Mouse (Mus musculus) heart, postnatal 0 days (tissue): ENCODE measurements around the gene Serpinf2. TPM values are rescaled to one million over a fixed set of nuclear protein-coding genes. Genes with fewer than 3 reads are reported as not detected.
A peak's percentile ranks its signal among the peaks of the same experiment; 100 is the strongest.

ENCODE experiments used
- ATAC-seq: fragments of 200-750 bp; cut with Nextera tagmentation; 2 replicates; pipeline ENCODE4 v1.8.0; 2017; ENCODE audit warnings: low read depth, moderate number of reproducible peaks, moderate library complexity; ENCODE audit not compliant: insufficient read depth
- DNase-seq: peaks from one replicate; pipeline ENCODE4 v3.0.0-alpha.2; 2016; ENCODE audit warnings: low spot score
- H3K27ac ChIP-seq: fragments of 300-500 bp; sonication (generic); 2 replicates; pipeline ENCODE4 v1.5.1; 2014; ENCODE audit warnings: low read depth, mild to moderate bottlenecking
- H3K27me3 ChIP-seq: fragments of 300-500 bp; sonication (generic); 2 replicates; pipeline ENCODE4 v1.6.1; 2014; ENCODE audit warnings: low read length, mixed read lengths; ENCODE audit not compliant: control insufficient read depth, insufficient read depth
- H3K36me3 ChIP-seq: fragments of 300-500 bp; sonication (generic); replicated peaks from 2 replicates; pipeline ENCODE4 v1.6.1; 2014; ENCODE audit warnings: low read length, mixed read lengths; ENCODE audit not compliant: control insufficient read depth, insufficient read depth
- H3K4me1 ChIP-seq: fragments of 300-500 bp; sonication (generic); 2 replicates; pipeline ENCODE4 v1.6.1; 2014; ENCODE audit warnings: antibody characterized with exemption; ENCODE audit not compliant: control insufficient read depth, insufficient read depth
- H3K4me2 ChIP-seq: fragments of 300-500 bp; sonication (generic); 2 replicates; pipeline ENCODE4 v1.6.1; 2014; ENCODE audit warnings: low read depth, mild to moderate bottlenecking, low read length, moderate library complexity
- H3K4me3 ChIP-seq: fragments of 300-500 bp; sonication (generic); 2 replicates; pipeline ENCODE4 v1.5.1; 2014; ENCODE audit warnings: low read depth, low read length
- H3K9ac ChIP-seq: fragments of 300-500 bp; sonication (generic); replicated peaks from 2 replicates; pipeline ENCODE4 v1.6.1; 2014; ENCODE audit warnings: low read depth, low read length, mixed read lengths
- H3K9me3 ChIP-seq: fragments of 300-500 bp; sonication (generic); replicated peaks from 2 replicates; pipeline ENCODE4 v1.6.1; 2016; ENCODE audit warnings: low read length; ENCODE audit not compliant: control insufficient read depth
- CTCF ChIP-seq: IDR thresholded peaks from 2 replicates; pipeline ENCODE4 v1.5.1; 2016; ENCODE audit warnings: antibody characterized with exemption, control low read depth, low read depth
- EP300 ChIP-seq: IDR thresholded peaks from 2 replicates; pipeline ENCODE4 v1.6.1; 2016; ENCODE audit warnings: antibody characterized with exemption, low read depth
- WGBS: fragments of 180-500 bp; shearing (Covaris S2); extraction: QIAGEN DNeasy Blood & Tissue Kit; methylation state at CpG from one replicate; pipeline ENCODE4 v1.1.7; 2014; 5-methylcytosine and 5-hydroxymethylcytosine counted together
- polyA plus RNA-seq: library from polyadenylated mRNA; unstranded; fragments of >200 nt; fragmentation: Nextera tagmentation; extraction: Ambion mirVana; gene quantifications from 2 replicates; pipeline ENCODE4 v1.2.1, GENCODE M21; 2015
- total RNA-seq: library from RNA; depleted of rRNA; stranded (reverse); fragments of >200 nt; gene quantifications from 2 replicates; pipeline ENCODE4 v1.2.3, GENCODE M21; 2014; ENCODE audit warnings: low replicate concordance

Gene Serpinf2
- total and polyA plus RNA-seq, 2 experiments from 2014 or later: 1.2 TPM; not detected in 1

GRCm38 (mm10) chr11:75455041-75455736 is 15.8 kb upstream of the Serpinf2 start:
- DNase-seq (no peak), ATAC-seq (no peak)
- TF ChIP-seq EP300 (no peak), CTCF (no peak)
- H3K4me2 ChIP-seq: peak overlapping the region; percentile 93
- H3K9ac ChIP-seq: no peak overlapping the region; the same call in 1 of the 2 replicates
- H3K9me3 ChIP-seq: no peaks in the 10 kb centered on the region
- peaks cover 27% of the 10 kb centered on the region for H3K4me1 ChIP-seq
- H3K4me3 ChIP-seq: peak overlapping the region; percentile 60
- H3K27ac ChIP-seq: peak overlapping the region; percentile 57
- H3K27me3 ChIP-seq: no peaks in the 10 kb centered on the region
- peaks cover 19% of the 10 kb centered on the region; the same call in 1 of the 2 replicates for H3K36me3 ChIP-seq
- 64% methylated on average over 10 of the region's 10 CpGs for WGBS

GRCm38 (mm10) chr11:75453991-75454930 is 14.9 kb upstream of the Serpinf2 start, which contains the start of gene Wdr81:
Gene Wdr81, minus strand, starts transcription at chr11:75454717.
- peak within 1 kb of the TSS; percentile 57 for H3K27ac ChIP-seq
- peak within 1 kb of the TSS; percentile 60 for H3K4me3 ChIP-seq
- peak; percentile 95 for DNase-seq
- H3K36me3 ChIP-seq: peaks cover 22% of the 10 kb centered on the region
- H3K4me1 ChIP-seq: peaks cover 18% of the 10 kb centered on the region
- TF ChIP-seq EP300 (peak; percentile 78; the same call in 1 of the 2 replicates), CTCF (peak; percentile 51)
- H3K9me3 ChIP-seq: no peaks in the 10 kb centered on the region
- peak within 1 kb of the TSS; percentile 93 for H3K4me2 ChIP-seq
- 2% methylated on average over 56 of the region's 56 CpGs for WGBS
- ATAC-seq: peak; percentile 94
- peak within 1 kb of the TSS; percentile 64 for H3K9ac ChIP-seq
- no peaks in the 10 kb centered on the region for H3K27me3 ChIP-seq

- DNase-seq: no peak
- no peak for ATAC-seq
- H3K27ac ChIP-seq: no peak overlapping the region
- H3K4me2 ChIP-seq: no peak overlapping the region
- H3K4me1 ChIP-seq: peaks cover 15% of the 10 kb centered on the region
- no peaks in the 10 kb centered on the region for H3K27me3 ChIP-seq
- 92% methylated on average over 31 of the region's 31 CpGs for WGBS
- no peak overlapping the region for H3K4me3 ChIP-seq
- no peak overlapping the region for H3K9ac ChIP-seq
- H3K36me3 ChIP-seq: peaks cover 35% of the 10 kb centered on the region
- TF ChIP-seq EP300 (no peak), CTCF (no peak)
- H3K9me3 ChIP-seq: no peaks in the 10 kb centered on the region
Observed at GRCm38 (mm10) chr11:75452812-75453557, 13.6 kb upstream of the Serpinf2 start.

GRCm38 (mm10) chr11:75452081-75452480 is 12.7 kb upstream of the Serpinf2 start:
- TF ChIP-seq EP300: no peak
- TF ChIP-seq CTCF: no peak
- peaks cover 15% of the 10 kb centered on the region for H3K4me1 ChIP-seq
- no peak overlapping the region for H3K4me3 ChIP-seq
- no peak overlapping the region for H3K27ac ChIP-seq
- DNase-seq (no peak), ATAC-seq (no peak)
- H3K4me2 ChIP-seq: no peak overlapping the region
- 84% methylated on average over 8 of the region's 8 CpGs for WGBS
- peaks cover 44% of the 10 kb centered on the region for H3K36me3 ChIP-seq
- H3K9me3 ChIP-seq: no peaks in the 10 kb centered on the region
- no peak overlapping the region for H3K9ac ChIP-seq
- no peaks in the 10 kb centered on the region for H3K27me3 ChIP-seq

GRCm38 (mm10) chr11:75450936-75451335 is 11.5 kb upstream of the Serpinf2 start:
- ATAC-seq: no peak
- Histone ChIP-seq H3K27ac (no peak overlapping the region), H3K4me3 (no peak overlapping the region), H3K4me1 (peaks cover 15% of the 10 kb centered on the region), H3K9ac (0 out of 2 replicates have a peak overlapping the region, but pooled peaks have one; percentile 19), H3K27me3 (no peaks in the 10 kb centered on the region), H3K4me2 (no peak overlapping the region), H3K9me3 (no peaks in the 10 kb centered on the region), H3K36me3 (peaks cover 49% of the 10 kb centered on the region)
- no peak for TF ChIP-seq EP300
- no peak for TF ChIP-seq CTCF
- 76% methylated on average over 15 of the region's 15 CpGs for WGBS
- no peak for DNase-seq
